Mouse (Mus musculus) kidney, adult 10 weeks (tissue): ENCODE data around the gene Ppp1r8. TPM values are rescaled to one million over a fixed set of nuclear protein-coding genes. Genes with fewer than 3 reads are reported as not detected.

Experiments
- polyA plus RNA-seq: library from polyadenylated mRNA; stranded (reverse); fragments of 350-450 nt; fragmentation: Illumina TruSeq; extraction: RNeasy Lipid Tissue Mini Kit (QIAGEN cat#74804); gene quantifications from one replicate; pipeline ENCODE4 v1.2.3, GENCODE M21; 2014; ENCODE audit warnings: low read depth, low replicate concordance

The Ppp1r8 gene
- polyA plus RNA-seq, result 7.3 TPM

DNA sequence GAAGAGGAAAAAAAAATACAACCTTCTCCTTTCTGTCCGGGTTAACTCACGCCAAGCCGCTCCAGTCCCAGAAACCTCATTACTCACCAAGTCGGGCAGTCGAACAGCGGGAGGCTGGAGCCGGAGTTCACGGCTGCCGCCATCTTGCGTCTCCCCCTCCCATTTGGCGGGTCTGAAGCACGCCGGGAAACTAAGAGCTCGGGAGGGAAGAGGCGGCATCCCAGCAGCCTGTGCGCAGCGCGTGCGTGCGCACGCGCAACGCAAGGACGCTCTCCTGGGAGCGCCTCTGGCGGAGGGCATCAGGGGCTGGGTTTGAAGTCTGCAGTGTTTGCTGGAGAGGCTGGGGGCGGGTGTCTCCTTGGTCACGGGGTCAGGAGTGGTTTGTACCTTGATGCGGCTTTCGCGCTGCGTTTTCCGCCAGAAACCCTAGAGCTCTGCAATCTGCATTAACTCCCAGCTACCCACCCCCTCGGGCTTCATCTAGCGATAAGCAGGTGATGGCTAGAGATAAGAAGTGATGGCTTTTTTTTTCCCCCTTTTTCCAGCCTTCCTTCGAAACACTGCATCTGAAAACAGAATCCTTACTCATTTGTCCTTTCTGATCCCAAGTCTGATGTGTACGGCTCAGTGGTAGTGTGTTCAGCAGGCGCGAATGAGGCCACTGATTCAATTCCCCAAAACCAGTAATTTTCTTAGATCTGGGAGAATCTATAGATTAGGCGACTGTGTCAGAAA is at the start of gene Ppp1r8:
Gene Ppp1r8 (minus strand): TSS at position 200 of the 735 bp plus-strand sequence.

DNA sequence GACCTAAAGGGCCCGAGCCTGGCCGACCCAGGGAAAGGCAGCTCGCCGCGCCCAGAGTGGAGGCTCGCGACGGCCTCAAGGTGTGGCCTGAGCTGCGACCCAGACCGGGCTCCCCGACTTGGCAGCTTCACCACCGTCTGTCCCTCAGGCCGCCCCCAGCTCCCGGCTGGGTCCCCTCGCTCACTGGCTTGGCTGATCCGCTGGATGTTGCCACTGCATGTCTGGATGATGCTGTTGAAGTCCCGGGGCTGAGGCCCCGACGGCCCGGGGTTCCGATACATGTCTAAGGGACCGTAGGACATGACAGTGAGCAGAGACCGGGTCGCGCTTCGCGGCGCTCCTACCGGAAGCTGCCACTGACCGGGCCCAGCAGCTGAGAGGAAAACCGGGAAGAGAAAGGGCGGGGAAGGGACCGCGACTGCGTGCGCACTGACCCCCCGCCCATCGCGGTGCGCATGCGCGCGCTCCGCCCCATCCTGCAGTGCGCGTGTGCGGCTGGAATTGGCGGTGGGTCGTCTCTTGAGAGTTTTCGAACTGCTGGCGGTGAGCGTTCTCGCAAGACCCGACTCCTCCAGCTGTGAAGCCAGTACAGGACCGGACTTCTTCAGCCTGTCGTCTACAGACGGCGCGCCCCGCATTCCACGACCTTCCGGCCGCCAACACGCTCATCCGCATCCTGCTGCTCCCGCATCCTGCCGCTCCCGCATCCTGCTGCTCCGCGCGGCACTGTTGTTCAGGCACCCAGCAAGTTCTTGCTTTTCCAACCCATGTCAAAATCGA is 41.3 kb upstream of the Ppp1r8 start, which contains the start of gene Stx12:
Gene Stx12 (minus strand): TSS at position 446 of the 780 bp plus-strand sequence.

DNA sequence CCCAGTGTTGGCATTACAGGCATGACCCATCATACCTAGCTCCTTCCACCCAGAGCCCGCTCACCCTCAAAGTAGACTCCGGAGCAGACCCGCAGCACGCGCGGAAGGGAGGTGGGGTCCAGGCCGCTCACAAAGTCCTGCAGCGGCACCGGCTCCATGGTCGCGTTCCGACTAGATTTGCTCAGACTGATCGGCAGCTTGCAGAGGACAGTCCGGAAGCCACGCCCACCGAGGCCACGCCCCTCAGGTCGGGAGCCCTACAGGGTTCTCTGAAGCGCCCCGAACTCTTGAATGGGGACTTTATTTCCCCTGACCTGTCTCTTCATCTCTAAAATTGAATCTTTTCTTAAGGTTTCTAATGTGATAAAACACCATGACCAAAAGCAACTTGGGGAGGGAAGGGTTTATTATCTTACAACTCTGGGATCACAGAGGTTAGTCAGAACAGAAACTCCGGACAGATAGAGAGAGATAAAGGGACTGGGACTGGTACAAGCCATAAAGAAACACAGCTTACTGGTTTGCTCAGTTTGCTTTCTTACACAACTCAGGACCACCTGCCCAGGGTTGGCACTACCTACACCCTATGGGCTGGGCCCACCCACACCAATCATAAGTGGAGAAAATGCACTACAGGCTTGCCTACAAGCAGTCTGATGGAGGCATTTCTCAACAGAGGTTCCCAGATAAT is 46.6 kb downstream of the Ppp1r8 start, which contains the start of gene Themis2:
Gene Themis2 (minus strand): TSS at position 192 of the 691 bp plus-strand sequence.

Other genes with a start within 250 kb of the Ppp1r8 start
- 13.7 TPM for gene Eya3, start 204.2 kb downstream of the Ppp1r8 start, polyA plus RNA-seq
- gene Xkr8, start 110.6 kb downstream of the Ppp1r8 start, polyA plus RNA-seq, result 1.4 TPM
- gene Smpdl3b, start 85.9 kb downstream of the Ppp1r8 start, polyA plus RNA-seq, result 0.57 TPM
- gene Rpa2, start 74.8 kb downstream of the Ppp1r8 start, polyA plus RNA-seq, result 2.2 TPM
- gene Themis2, start 46.8 kb downstream of the Ppp1r8 start, polyA plus RNA-seq, result 0.53 TPM
- gene Stx12, start 41.3 kb upstream of the Ppp1r8 start, polyA plus RNA-seq, result 99.2 TPM
- 32.3 TPM for gene Fam76a, start 79.4 kb upstream of the Ppp1r8 start, polyA plus RNA-seq
- gene Fgr, start 130.9 kb upstream of the Ppp1r8 start, polyA plus RNA-seq, result 0.36 TPM
- gene Ahdc1, start 168.1 kb upstream of the Ppp1r8 start, polyA plus RNA-seq, result 1.5 TPM